Mouse (Mus musculus) embryonic fibroblast, embryonic 13.5 days (primary cell): ENCODE data around the gene Kbtbd4.

ENCODE experiments used
- CTCF ChIP-seq: IDR thresholded peaks from 2 replicates; pipeline ENCODE4 v1.5.1; 2011; ENCODE audit warnings: mild to moderate bottlenecking, control low read depth, low read length, moderate library complexity, borderline replicate concordance; ENCODE audit not compliant: insufficient read depth
- POLR2A ChIP-seq: IDR thresholded peaks from 2 replicates; pipeline ENCODE4 v1.6.1; 2011; ENCODE audit warnings: low read depth, mild to moderate bottlenecking, control low read depth, low read length, moderate library complexity

GRCm38 (mm10) chr2:90931829-90932228 is 27.3 kb downstream of the Kbtbd4 start:
- TF ChIP-seq CTCF (no peak), POLR2A (no peak)
